Mouse (Mus musculus) lung, adult 2 months (tissue): Measurements from ENCODE around the gene Rps18.

ENCODE experiments used
- CTCF ChIP-seq: fragments of 200-500 bp; IDR thresholded peaks from 2 replicates; pipeline ENCODE4 v1.5.1; 2011; ENCODE audit warnings: mild to moderate bottlenecking, low read length, control low read depth; ENCODE audit not compliant: insufficient read depth
- POLR2A ChIP-seq: fragments of 200-500 bp; IDR thresholded peaks from 2 replicates; pipeline ENCODE4 v1.6.1; 2011; ENCODE audit warnings: low read depth, mild to moderate bottlenecking, control low read depth, low read length, borderline replicate concordance; ENCODE audit errors: extremely low read depth

DNA sequence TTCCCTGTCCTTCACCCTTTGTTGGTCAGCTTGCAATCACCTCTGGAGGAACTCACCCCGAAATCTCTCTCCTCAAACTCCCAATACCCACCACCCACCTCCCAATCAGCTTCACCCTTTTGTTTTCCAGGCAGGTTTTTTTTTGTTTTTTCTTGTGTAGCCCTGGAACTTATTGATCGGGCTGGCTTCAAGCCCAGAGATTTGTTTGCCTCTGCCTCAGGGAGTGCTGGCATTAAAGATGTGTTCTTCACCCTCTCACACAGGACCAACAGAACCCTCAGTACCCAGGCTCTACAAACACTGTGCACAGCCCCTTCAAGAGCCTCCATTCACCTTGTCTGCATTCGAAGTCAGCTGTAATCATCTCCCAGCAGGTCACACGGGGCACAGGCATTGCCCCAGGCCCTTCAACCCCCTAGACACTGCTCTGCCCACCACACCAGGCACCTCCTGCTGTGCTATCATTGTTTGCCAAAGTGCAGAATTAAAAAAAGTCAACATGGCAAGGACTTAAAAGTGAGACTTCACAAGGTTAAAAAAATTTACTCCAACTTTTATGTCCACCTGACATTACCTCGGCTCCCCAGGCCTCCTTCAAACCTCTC lies 1.7 kb downstream of the Rps18 start:
- TF ChIP-seq POLR2A (no peak), CTCF (no peak)
